Mouse (Mus musculus): ENCODE results near the gene Ces1b.

Gene Ces1b

GRCm38 (mm10) chr8:93010286-93010685 lies 69.5 kb downstream of the Ces1b start:
- DNase-seq (ENCODE audit: low spot score in 2 of 2) = peak; percentile 40 to 57

Data from right cerebral cortex, adult 2 months (tissue).